Mouse (Mus musculus) thymus, adult 2 months (tissue): ENCODE results near the gene St8sia1.

Experiments used
- CTCF ChIP-seq: fragments of 200-500 bp; IDR thresholded peaks from 2 replicates; pipeline ENCODE4 v1.5.1; 2012; ENCODE audit warnings: mild to moderate bottlenecking, control low read depth, low read length, moderate library complexity, borderline replicate concordance; ENCODE audit not compliant: control insufficient read depth, poor library complexity, insufficient read depth; ENCODE audit errors: extremely low read depth
- POLR2A ChIP-seq: fragments of 200-500 bp; IDR thresholded peaks from 2 replicates; pipeline ENCODE4 v1.6.1; 2012; ENCODE audit warnings: mild to moderate bottlenecking, low read length, control low read depth, moderate library complexity; ENCODE audit not compliant: control insufficient read depth, poor library complexity, insufficient read depth; ENCODE audit errors: extremely low read depth

- no peak for TF ChIP-seq CTCF
- TF ChIP-seq POLR2A: no peak
Observed at GRCm38 (mm10) chr6:142989495-142989894, 25.2 kb upstream of the St8sia1 start.
